Mouse (Mus musculus) liver, adult 2 months (tissue): ENCODE measurements around the gene Ykt6. TPM values are rescaled to one million over a fixed set of nuclear protein-coding genes. Genes with fewer than 3 reads are reported as not detected.

Experiments used
- DNase-seq: peaks from one replicate; pipeline ENCODE4 v3.0.0-alpha.2; 2011; ENCODE audit warnings: low read depth, low spot score; ENCODE audit errors: extremely low read depth
- H3K27ac ChIP-seq: fragments of 200-500 bp; replicated peaks from 2 replicates; pipeline ENCODE4 v1.5.1; 2012; ENCODE audit warnings: low read depth, mild to moderate bottlenecking, control low read depth, inconsistent platforms, low read length; ENCODE audit not compliant: insufficient read depth
- H3K27me3 ChIP-seq: fragments of 200-500 bp; 2 replicates; pipeline ENCODE4 v1.6.1; 2012; ENCODE audit warnings: mild to moderate bottlenecking, moderate library complexity, low read length, inconsistent platforms; ENCODE audit not compliant: control insufficient read depth, insufficient read depth
- H3K36me3 ChIP-seq: fragments of 200-500 bp; 2 replicates; pipeline ENCODE4 v1.6.1; 2012; ENCODE audit warnings: low read length, inconsistent platforms; ENCODE audit not compliant: control insufficient read depth, insufficient read depth
- H3K4me1 ChIP-seq: fragments of 200-500 bp; 2 replicates; pipeline ENCODE4 v1.6.1; 2011; ENCODE audit warnings: low read length; ENCODE audit not compliant: control insufficient read depth, insufficient read depth
- H3K4me3 ChIP-seq: fragments of 200-500 bp; 2 replicates; pipeline ENCODE4 v1.5.1; 2011; ENCODE audit warnings: low read depth, mild to moderate bottlenecking, control low read depth, low read length, moderate library complexity; ENCODE audit not compliant: insufficient read depth
- H3K79me2 ChIP-seq: fragments of 200-500 bp; 2 replicates; pipeline ENCODE4 v1.6.1; 2012; ENCODE audit warnings: inconsistent platforms, mild to moderate bottlenecking, low read length, moderate library complexity; ENCODE audit not compliant: control insufficient read depth, insufficient read depth
- H3K9ac ChIP-seq: fragments of 200-500 bp; 2 replicates; pipeline ENCODE4 v1.6.1; 2012; ENCODE audit warnings: low read depth, mild to moderate bottlenecking, control low read depth, inconsistent platforms, low read length
- CTCF ChIP-seq: fragments of 200-500 bp; IDR thresholded peaks from 2 replicates; pipeline ENCODE4 v1.5.1; 2011; ENCODE audit warnings: low read depth, low read length, control low read depth
- POLR2A ChIP-seq: fragments of 200-500 bp; IDR thresholded peaks from 2 replicates; pipeline ENCODE4 v1.6.1; 2011; ENCODE audit warnings: low read length, control low read depth; ENCODE audit not compliant: insufficient read depth; ENCODE audit errors: extremely low read depth
- WGBS: fragments of 180-500 bp; shearing (Covaris S2); methylation state at CpG from one replicate; pipeline ENCODE4 v1.1.7; 2018; 5-methylcytosine and 5-hydroxymethylcytosine counted together
- polyA plus RNA-seq: library from polyadenylated mRNA; depleted of rRNA; stranded (reverse); fragments of >200 nt; gene quantifications from 2 replicates; pipeline ENCODE4 v1.2.3, GENCODE M21; 2012
- total RNA-seq: library from RNA; depleted of rRNA; stranded (reverse); fragments of >200 nt; gene quantifications from 2 replicates; pipeline ENCODE4 v1.2.3, GENCODE M21; 2014

The Ykt6 gene
- total and polyA plus RNA-seq, 2 experiments, result 37.4 to 41.8 TPM

GRCm38 (mm10) chr11:5954965-5955504 lies 458 bp upstream of the Ykt6 start:
- peak overlapping the region; percentile 83 for H3K9ac ChIP-seq
- H3K27me3 ChIP-seq, result no peaks in the 10 kb centered on the region
- H3K27ac ChIP-seq, result peak overlapping the region; percentile 93
- DNase-seq, result peak; percentile 49
- H3K4me1 ChIP-seq, result peaks cover 10% of the 10 kb centered on the region
- peaks cover 2% of the 10 kb centered on the region; the same call in 1 of the 2 replicates for H3K36me3 ChIP-seq
- H3K4me3 ChIP-seq, result peak overlapping the region; percentile 70
- peaks cover 18% of the 10 kb centered on the region; the same call in 1 of the 2 replicates for H3K79me2 ChIP-seq
- 5% methylated on average over 7 of the region's 7 CpGs for WGBS
- TF ChIP-seq POLR2A (no peak), CTCF (peak; percentile 50)

GRCm38 (mm10) chr11:5960051-5960450 lies 4.6 kb downstream of the Ykt6 start:
- DNase-seq, result no peak

GRCm38 (mm10) chr11:5965865-5966264 lies 10.4 kb downstream of the Ykt6 start:
- Histone ChIP-seq H3K4me3 (no peak overlapping the region), H3K79me2 (no peaks in the 10 kb centered on the region), H3K27ac (no peak overlapping the region), H3K9ac (no peak overlapping the region), H3K27me3 (no peaks in the 10 kb centered on the region), H3K4me1 (no peaks in the 10 kb centered on the region), H3K36me3 (peaks cover 45% of the 10 kb centered on the region)
- DNase-seq, result no peak
- whole genome bisulfite sequencing, result 92% methylated on average over 11 of the region's 11 CpGs
- TF ChIP-seq POLR2A, result no peak
- no peak for TF ChIP-seq CTCF

More at GRCm38 (mm10) chr11:5960051-5960450, 4.6 kb downstream of the Ykt6 start:
- 73% methylated on average over 2 of the region's 2 CpGs for WGBS
- H3K9ac ChIP-seq, result no peak overlapping the region
- H3K4me1 ChIP-seq, result peaks cover 8% of the 10 kb centered on the region
- peaks cover 18% of the 10 kb centered on the region; the same call in 1 of the 2 replicates for H3K79me2 ChIP-seq
- H3K27ac ChIP-seq, result no peak overlapping the region
- peaks cover 41% of the 10 kb centered on the region for H3K36me3 ChIP-seq
- no peaks in the 10 kb centered on the region for H3K27me3 ChIP-seq
- no peak overlapping the region for H3K4me3 ChIP-seq
- no peak for TF ChIP-seq POLR2A
- TF ChIP-seq CTCF, result no peak

GRCm38 (mm10) chr11:5966751-5967150 lies 11.3 kb downstream of the Ykt6 start:
- no peak for DNase-seq
- no peaks in the 10 kb centered on the region for H3K79me2 ChIP-seq
- no peaks in the 10 kb centered on the region for H3K4me1 ChIP-seq
- H3K36me3 ChIP-seq, result peaks cover 42% of the 10 kb centered on the region
- no peaks in the 10 kb centered on the region for H3K27me3 ChIP-seq
- WGBS, result 74% methylated on average over 3 of the region's 3 CpGs
- TF ChIP-seq CTCF, result no peak
- no peak for TF ChIP-seq POLR2A
- no peak overlapping the region for H3K4me3 ChIP-seq
- no peak overlapping the region for H3K27ac ChIP-seq
- no peak overlapping the region for H3K9ac ChIP-seq

- Histone ChIP-seq H3K79me2 (no peaks in the 10 kb centered on the region), H3K27ac (no peak overlapping the region), H3K9ac (no peak overlapping the region), H3K4me1 (no peaks in the 10 kb centered on the region), H3K36me3 (peaks cover 28% of the 10 kb centered on the region), H3K4me3 (no peak overlapping the region), H3K27me3 (no peaks in the 10 kb centered on the region)
- no peak for DNase-seq
- TF ChIP-seq CTCF, result no peak
- no peak for TF ChIP-seq POLR2A
- 92% methylated on average over 6 of the region's 6 CpGs for WGBS
Measured at GRCm38 (mm10) chr11:5968223-5968622, 12.7 kb downstream of the Ykt6 start.

- Histone ChIP-seq H3K36me3 (peaks cover 7% of the 10 kb centered on the region; the same call in 1 of the 2 replicates), H3K4me1 (no peaks in the 10 kb centered on the region)
- 81% methylated on average over 7 of the region's 7 CpGs for WGBS
Measured at GRCm38 (mm10) chr11:5971202-5971601, 15.7 kb downstream of the Ykt6 start.

More at GRCm38 (mm10) chr11:5971202-5971601, 15.7 kb downstream of the Ykt6 start:
- Histone ChIP-seq H3K4me3 (no peak overlapping the region), H3K79me2 (no peaks in the 10 kb centered on the region), H3K9ac (no peak overlapping the region), H3K27me3 (no peaks in the 10 kb centered on the region), H3K27ac (no peak overlapping the region)
- no peak for DNase-seq
- no peak for TF ChIP-seq CTCF
- TF ChIP-seq POLR2A, result no peak
